In the genomic region with DNA sequence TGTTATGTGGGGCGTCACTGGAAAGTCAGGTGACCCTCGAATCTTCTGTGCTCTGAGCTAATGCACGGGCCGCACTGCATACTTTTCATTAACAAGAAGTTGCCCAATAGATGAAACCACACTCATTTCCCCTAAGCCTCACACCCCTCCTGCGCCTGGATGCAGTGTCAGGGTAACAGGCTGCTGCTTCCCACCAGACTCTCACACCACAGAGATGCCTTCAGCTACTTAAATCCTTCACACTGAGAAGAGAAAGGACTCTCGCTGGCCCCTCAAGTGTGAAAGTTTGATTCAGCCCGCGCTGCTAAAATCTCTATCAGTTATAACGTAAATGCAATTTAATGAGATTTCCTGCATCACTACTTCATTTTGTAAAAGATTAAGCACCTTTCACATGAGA, we compare ENCODE assay signal across 8 mouse cellular contexts. TPM values are rescaled to one million over a fixed set of nuclear protein-coding genes. Genes with fewer than 3 reads are reported as not detected.
DNase-seq lines count a peak whose midpoint lies in the region; ATAC-seq lines count a peak whose summit lies in the region.

No protein-coding gene starts in this region.

- ATAC-seq in lung, embryonic 15.5 days (ENCODE audit: borderline replicate concordance, extremely low read depth, low FRiP score, low TSS enrichment): no peak
- ATAC-seq in forebrain, embryonic 12.5 days (ENCODE audit: low FRiP score): peak; percentile 76
- ATAC-seq in kidney, embryonic 15.5 days (replicated peaks; ENCODE audit: low FRiP score): peak; percentile 57
- peak; percentile 90 for ATAC-seq in midbrain, embryonic 12.5 days (ENCODE audit: low FRiP score, low read depth)
- ATAC-seq in erythroblast, adult 5-6 weeks (replicated peaks; ENCODE audit: low FRiP score, poor library complexity, severe bottlenecking): no peak

- no peaks in the 10 kb centered on the region for H3K36me3 ChIP-seq in lung, embryonic 15.5 days
- no peaks in the 10 kb centered on the region for H3K36me3 ChIP-seq in forebrain, embryonic 12.5 days (replicated peaks)
- H3K36me3 ChIP-seq in kidney, embryonic 15.5 days: no peaks in the 10 kb centered on the region
- no peaks in the 10 kb centered on the region for H3K36me3 ChIP-seq in midbrain, embryonic 12.5 days

- peak overlapping the region; percentile 73 for H3K27ac ChIP-seq in lung, embryonic 15.5 days
- peak overlapping the region; percentile 80 for H3K27ac ChIP-seq in forebrain, embryonic 12.5 days
- no peak overlapping the region for H3K27ac ChIP-seq in kidney, embryonic 15.5 days
- H3K27ac ChIP-seq in midbrain, embryonic 12.5 days (replicated peaks): peak overlapping the region; percentile 82

- H3K9me3 ChIP-seq in lung, embryonic 15.5 days: no peaks in the 10 kb centered on the region
- H3K9me3 ChIP-seq in forebrain, embryonic 12.5 days: no peaks in the 10 kb centered on the region
- no peaks in the 10 kb centered on the region for H3K9me3 ChIP-seq in kidney, embryonic 15.5 days (replicated peaks)
- H3K9me3 ChIP-seq in midbrain, embryonic 12.5 days: no peaks in the 10 kb centered on the region

- H3K27me3 ChIP-seq in lung, embryonic 15.5 days: no peaks in the 10 kb centered on the region
- H3K27me3 ChIP-seq in forebrain, embryonic 12.5 days: no peaks in the 10 kb centered on the region
- H3K27me3 ChIP-seq in kidney, embryonic 15.5 days: no peaks in the 10 kb centered on the region
- H3K27me3 ChIP-seq in midbrain, embryonic 12.5 days: no peaks in the 10 kb centered on the region

- no peak for DNase-seq in lung, postnatal 4 days
- DNase-seq in ovary, adult 18-20 months (ENCODE audit: low spot score): no peak
- DNase-seq in T-cell, adult 2 months (ENCODE audit: low spot score): no peak

- H3K9ac ChIP-seq in lung, embryonic 15.5 days: no peak overlapping the region
- peak overlapping the region; percentile 36; the same call in 1 of the 2 replicates for H3K9ac ChIP-seq in forebrain, embryonic 12.5 days
- 0 out of 2 replicates have a peak overlapping the region, but pooled peaks have one; percentile 33 for H3K9ac ChIP-seq in kidney, embryonic 15.5 days
- peak overlapping the region; percentile 28; the same call in 1 of the 2 replicates for H3K9ac ChIP-seq in midbrain, embryonic 12.5 days (replicated peaks)

- peaks cover 22% of the 10 kb centered on the region for H3K4me1 ChIP-seq in lung, embryonic 15.5 days
- peaks cover 20% of the 10 kb centered on the region for H3K4me1 ChIP-seq in forebrain, embryonic 12.5 days
- peaks cover 11% of the 10 kb centered on the region for H3K4me1 ChIP-seq in kidney, embryonic 15.5 days
- peaks cover 15% of the 10 kb centered on the region for H3K4me1 ChIP-seq in midbrain, embryonic 12.5 days

- H3K4me2 ChIP-seq in lung, embryonic 15.5 days: peak overlapping the region; percentile 57
- H3K4me2 ChIP-seq in forebrain, embryonic 12.5 days: peak overlapping the region; percentile 54
- peak overlapping the region; percentile 69 for H3K4me2 ChIP-seq in kidney, embryonic 15.5 days
- peak overlapping the region; percentile 53 for H3K4me2 ChIP-seq in midbrain, embryonic 12.5 days (replicated peaks)

- 21% methylated on average over 9 of the region's 9 CpGs for WGBS in lung, embryonic 15.5 days
- WGBS in forebrain, embryonic 12.5 days: 7% methylated on average over 9 of the region's 9 CpGs
- 14% methylated on average over 9 of the region's 9 CpGs for WGBS in kidney, embryonic 15.5 days
- 8% methylated on average over 9 of the region's 9 CpGs for WGBS in midbrain, embryonic 12.5 days

- H3K4me3 ChIP-seq in lung, embryonic 15.5 days: peak overlapping the region; percentile 27
- peak overlapping the region; percentile 24 for H3K4me3 ChIP-seq in forebrain, embryonic 12.5 days (replicated peaks)
- peak overlapping the region; percentile 36 for H3K4me3 ChIP-seq in kidney, embryonic 15.5 days (replicated peaks)
- peak overlapping the region; percentile 24 for H3K4me3 ChIP-seq in midbrain, embryonic 12.5 days

RNA-seq across cellular contexts. Expression of a gene that starts 54.5 kb away (rescaled TPM):
- polyA plus RNA-seq in lung, embryonic 15.5 days (2015; fragmentation: Nextera tagmentation; extraction: Ambion mirVana): 149 and 153 TPM in 2 replicates
- 67.9 and 76.1 TPM in 2 replicates for polyA plus RNA-seq in forebrain, embryonic 12.5 days (2016; fragmentation: Nextera tagmentation; extraction: Ambion mirVana)
- polyA plus RNA-seq in kidney, embryonic 15.5 days (2015; fragmentation: Nextera tagmentation; extraction: Ambion mirVana): 47.2 and 48.2 TPM in 2 replicates
- 97.8 and 106 TPM in 2 replicates for polyA plus RNA-seq in midbrain, embryonic 12.5 days (2016; fragmentation: Nextera tagmentation; extraction: Ambion mirVana)
- 0.42 TPM in 1 of 2 replicates, not detected in the other for total RNA-seq in erythroblast, adult 5-6 weeks (2015; ENCODE audit: low replicate concordance)
- 0.60 TPM in 1 of 2 replicates, not detected in the other for total RNA-seq in erythroblast, adult 5-6 weeks (2017; ENCODE audit: low replicate concordance)

Comparison
In these comparisons a context has a peak if more than half of its experiments do, and no peak if none do; other contexts are left out.
1. ATAC-seq: peak in forebrain, embryonic 12.5 days (single experiment), kidney, embryonic 15.5 days (single experiment) and midbrain, embryonic 12.5 days (single experiment); none in lung, embryonic 15.5 days (single experiment) and erythroblast, adult 5-6 weeks (single experiment).
2. Peak in every context shown above with its lines, with median percentiles within 50 percentile points of each other: H3K4me2 ChIP-seq and H3K4me3 ChIP-seq.